Mouse (Mus musculus): ENCODE results near the gene Rab1b.

Gene Rab1b

GRCm38 (mm10) chr19:5071545-5072369 is 35.1 kb downstream of the Rab1b start:
- peak; percentile 85 for DNase-seq (ENCODE audit: low spot score)

GRCm38 (mm10) chr19:5071077-5071476 is 35.8 kb downstream of the Rab1b start:
- no peak for DNase-seq (ENCODE audit: low spot score)

GRCm38 (mm10) chr19:5069978-5070377 is 36.9 kb downstream of the Rab1b start:
- DNase-seq (ENCODE audit: low spot score) = no peak

DNA sequence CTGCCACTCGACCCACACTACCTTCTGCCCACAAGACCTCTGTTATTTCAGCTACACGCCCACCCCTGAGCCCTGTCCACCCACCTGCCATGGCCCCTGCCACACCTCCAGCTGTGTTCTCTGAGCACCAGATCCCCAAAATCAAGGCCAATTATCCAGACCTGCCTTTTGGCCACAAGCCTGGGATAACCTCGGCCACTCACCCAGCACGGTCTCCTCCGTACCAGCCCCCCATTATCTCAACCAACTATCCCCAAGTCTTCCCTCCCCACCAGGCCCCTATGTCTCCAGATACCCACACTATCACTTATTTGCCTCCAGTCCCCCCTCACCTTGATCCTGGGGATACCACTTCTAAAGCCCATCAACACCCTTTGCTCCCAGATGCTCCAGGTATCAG is 37.4 kb downstream of the Rab1b start:
- DNase-seq (ENCODE audit: low spot score) = no peak

DNA sequence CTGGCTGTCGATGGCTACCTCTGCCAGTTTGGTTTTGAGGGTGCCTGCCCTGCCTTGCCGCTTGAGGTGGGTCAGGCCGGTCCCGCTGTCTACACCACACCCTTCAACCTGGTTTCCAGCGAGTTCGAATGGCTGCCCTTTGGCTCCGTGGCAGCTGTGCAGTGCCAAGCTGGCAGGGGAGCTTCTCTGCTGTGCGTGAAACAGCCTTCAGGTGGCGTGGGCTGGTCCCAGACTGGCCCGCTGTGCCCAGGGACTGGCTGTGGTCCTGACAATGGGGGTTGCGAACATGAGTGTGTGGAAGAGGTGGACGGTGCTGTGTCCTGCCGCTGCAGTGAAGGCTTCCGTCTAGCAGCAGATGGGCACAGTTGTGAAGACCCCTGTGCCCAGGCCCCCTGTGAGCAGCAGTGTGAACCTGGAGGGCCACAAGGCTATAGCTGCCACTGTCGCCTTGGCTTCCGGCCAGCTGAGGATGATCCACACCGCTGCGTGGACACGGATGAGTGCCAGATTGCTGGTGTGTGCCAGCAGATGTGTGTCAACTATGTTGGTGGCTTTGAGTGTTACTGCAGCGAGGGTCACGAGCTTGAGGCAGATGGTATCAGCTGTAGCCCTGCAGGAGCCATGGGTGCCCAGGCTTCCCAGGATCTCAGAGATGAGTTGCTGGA is 38.2 kb downstream of the Rab1b start:
- no peak for DNase-seq (ENCODE audit: low spot score)

DNA sequence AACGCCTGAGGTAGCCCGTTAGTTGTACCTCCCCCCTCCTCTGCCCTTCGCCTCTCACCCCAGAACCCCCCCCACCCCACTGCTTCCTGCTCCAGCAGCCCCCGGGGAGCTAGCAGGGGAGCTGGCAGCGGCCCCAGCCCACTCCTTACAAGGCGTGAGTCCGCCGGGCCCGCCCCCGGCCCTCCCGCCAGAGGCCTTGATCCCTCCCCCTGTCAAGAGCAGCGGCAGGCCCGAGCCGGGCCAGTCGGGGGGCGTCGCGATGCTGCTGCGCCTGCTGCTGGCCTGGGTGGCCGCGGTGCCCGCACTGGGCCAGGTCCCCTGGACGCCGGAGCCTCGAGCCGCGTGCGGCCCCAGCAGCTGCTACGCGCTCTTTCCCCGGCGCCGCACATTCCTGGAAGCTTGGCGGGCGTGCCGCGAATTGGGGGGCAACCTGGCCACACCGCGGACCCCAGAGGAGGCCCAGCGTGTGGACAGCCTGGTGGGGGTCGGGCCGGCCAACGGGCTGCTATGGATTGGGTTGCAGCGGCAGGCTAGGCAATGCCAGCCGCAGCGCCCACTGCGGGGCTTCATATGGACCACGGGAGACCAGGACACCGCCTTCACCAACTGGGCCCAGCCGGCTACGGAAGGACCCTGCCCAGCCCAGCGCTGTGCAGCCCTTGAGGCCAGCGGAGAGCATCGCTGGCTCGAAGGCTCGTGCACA is 38.9 kb downstream of the Rab1b start, which contains the start of gene Cd248:
TSS of gene Cd248 (plus strand) at position 212 of the 703 bp plus-strand sequence.
- peak; percentile 80 for DNase-seq (ENCODE audit: low spot score)

DNA sequence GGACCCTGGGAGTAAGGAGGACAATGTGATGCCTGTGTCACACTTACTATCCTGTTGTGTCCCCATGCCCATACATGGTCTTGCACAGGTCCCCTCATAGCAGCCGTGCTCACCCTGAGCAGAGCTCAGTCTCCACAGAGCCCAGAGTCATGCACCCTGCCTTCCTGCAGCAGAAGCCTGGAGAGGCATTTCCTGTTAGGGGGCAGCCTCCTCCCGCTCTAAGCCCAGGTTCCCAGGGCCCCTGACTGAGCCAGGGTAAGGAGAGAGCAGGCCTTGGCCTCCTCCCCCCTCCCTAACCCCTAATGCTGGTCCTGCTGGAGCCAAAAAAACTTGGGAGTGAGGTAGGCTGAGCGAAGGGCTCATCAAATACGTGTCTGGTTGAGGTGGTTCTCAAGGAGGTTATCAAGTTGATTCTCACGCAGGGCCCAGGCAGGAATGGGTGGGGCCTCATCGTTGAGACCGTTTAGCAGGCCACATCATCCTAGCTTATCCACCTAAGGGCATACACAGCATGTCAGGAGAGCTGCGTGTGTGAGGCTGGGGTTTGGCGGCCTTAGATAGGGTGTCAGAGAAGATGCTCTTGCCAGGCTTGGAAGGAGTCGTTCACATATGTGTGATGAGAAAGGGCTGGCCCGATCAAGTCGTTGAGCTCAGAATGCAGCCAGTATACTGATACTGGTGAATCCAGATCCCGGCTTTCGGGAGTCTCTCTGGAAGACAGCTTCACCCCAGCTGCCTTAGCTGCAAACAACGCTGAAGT is 39.7 kb downstream of the Rab1b start:
- no peak for DNase-seq (ENCODE audit: low spot score)

GRCm38 (mm10) chr19:5065104-5065503 is 41.8 kb downstream of the Rab1b start:
- DNase-seq (ENCODE audit: low spot score) = peak; percentile 72

- peak; percentile 73 for DNase-seq (ENCODE audit: low spot score)
These were observed 44.4 kb downstream of the Rab1b start for GRCm38 (mm10) chr19:5062446-5062845.

GRCm38 (mm10) chr19:5062041-5062440 is 44.8 kb downstream of the Rab1b start:
- no peak for DNase-seq (ENCODE audit: low spot score)

DNA sequence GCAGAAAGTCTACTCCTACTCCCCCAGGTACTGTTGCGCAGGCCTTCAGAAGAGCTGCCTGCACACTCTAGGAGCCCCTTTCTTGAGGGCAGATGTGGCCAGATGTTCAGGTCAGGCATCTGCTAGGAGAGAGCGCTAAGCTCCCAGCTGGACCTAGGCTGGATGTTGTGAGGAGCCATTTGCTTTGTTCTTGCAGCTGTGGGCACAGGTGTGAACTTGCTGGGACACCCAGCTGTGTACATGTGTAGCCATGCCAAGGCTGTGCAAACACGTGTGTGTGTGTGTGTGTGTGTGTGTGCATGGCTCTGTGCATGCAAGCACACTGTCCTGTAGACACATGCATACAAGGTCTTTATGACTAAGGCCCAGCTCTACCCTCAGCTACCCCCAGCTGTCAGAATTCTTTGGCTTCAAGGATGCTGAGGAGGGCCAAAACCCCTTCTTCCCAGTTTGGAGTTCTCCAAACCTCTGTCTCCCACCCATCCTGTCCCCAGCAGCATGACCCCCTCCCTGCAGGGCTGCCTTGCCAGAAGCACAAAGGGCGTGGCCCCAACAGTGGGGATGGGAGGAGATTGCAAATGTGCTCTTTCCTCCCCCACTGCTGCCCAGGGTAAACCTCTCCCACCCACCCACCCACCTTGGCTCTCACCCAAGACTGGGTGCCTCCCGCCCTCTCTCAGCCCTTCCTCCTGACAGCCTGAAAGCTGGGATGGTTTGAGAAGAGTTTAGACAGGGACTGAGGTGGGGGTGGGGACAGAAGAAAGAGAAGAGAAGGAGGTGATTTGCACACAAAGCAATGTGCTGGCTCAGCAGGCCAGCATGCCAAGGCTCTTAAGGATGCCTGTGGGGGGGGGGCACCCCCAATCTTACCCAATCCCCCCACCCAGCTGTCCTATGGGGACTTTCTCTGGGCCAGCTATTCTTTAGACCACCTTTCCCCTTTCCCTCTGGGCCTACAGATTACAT is 46.2 kb downstream of the Rab1b start:
- peak; percentile 70 for DNase-seq (ENCODE audit: low spot score)

GRCm38 (mm10) chr19:5058801-5059771 is 47.8 kb downstream of the Rab1b start:
- DNase-seq (ENCODE audit: low spot score) = peak; percentile 60

- DNase-seq (ENCODE audit: low spot score) = no peak
These were observed 48.7 kb downstream of the Rab1b start for GRCm38 (mm10) chr19:5057876-5058775.

- no peak for DNase-seq (ENCODE audit: low spot score)
These were observed 50.6 kb downstream of the Rab1b start for GRCm38 (mm10) chr19:5056251-5056650.

DNA sequence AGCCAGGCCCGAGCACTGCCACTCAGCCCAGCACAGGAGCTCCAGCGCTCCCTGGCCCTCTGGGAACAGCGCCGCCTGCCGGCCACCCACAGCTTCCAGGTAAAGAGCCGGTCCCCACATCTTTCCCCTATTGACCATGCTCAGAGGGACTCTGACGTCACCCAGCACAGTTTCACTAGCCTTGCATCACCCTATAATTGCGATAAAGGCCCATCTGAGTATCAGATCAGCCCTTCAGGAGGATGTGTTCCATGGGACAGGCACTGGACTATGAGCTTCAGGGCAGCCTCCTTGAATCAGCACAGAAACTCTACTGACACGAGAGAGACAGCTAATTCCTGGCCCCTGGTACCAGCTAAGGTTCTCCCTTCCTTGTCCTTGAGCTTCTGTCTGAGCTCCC is 53.0 kb downstream of the Rab1b start:
- DNase-seq (ENCODE audit: low spot score) = peak; percentile 66

GRCm38 (mm10) chr19:5052853-5053252 is 54.0 kb downstream of the Rab1b start:
- DNase-seq (ENCODE audit: low spot score) = no peak

DNA sequence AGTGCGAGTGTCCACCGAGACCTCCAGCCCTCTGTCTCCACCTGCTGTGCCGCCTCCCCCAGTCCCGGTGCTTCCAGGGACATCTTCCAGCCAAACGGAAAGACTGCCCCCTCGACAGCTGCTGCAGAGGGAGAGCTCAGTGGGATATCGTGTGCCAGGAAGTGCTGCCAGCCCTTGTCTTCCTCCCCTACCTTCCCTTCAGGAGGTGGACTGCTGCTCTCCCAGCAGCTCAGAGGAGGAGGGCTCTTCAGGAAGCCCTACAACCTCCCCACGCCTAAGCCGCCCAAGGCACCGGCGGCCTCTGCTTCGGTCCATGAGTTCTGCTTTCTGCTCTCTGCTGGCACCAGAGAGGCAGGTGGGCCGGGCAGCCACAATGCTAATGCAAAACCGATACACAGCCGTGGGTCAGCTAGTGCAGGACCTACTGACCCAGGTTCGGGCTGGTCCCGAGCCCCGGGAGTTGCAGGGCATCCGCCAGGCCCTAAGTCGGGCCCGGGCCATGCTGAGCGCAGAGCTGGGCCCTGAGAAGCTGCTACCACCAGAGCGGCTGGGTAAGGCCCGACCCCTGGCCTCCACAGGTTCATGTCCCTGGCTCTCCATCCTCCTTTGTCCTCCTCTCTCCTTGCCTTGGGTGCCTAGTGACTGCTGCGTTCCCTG is 54.6 kb downstream of the Rab1b start:
- DNase-seq (ENCODE audit: low spot score) = no peak

- DNase-seq (ENCODE audit: low spot score) = no peak
These were observed 55.4 kb downstream of the Rab1b start for GRCm38 (mm10) chr19:5051515-5051914.

All from urinary bladder, postnatal 14 days (tissue).